Comparison of ENCODE assay signal across 9 mouse cellular contexts in the genomic region with DNA sequence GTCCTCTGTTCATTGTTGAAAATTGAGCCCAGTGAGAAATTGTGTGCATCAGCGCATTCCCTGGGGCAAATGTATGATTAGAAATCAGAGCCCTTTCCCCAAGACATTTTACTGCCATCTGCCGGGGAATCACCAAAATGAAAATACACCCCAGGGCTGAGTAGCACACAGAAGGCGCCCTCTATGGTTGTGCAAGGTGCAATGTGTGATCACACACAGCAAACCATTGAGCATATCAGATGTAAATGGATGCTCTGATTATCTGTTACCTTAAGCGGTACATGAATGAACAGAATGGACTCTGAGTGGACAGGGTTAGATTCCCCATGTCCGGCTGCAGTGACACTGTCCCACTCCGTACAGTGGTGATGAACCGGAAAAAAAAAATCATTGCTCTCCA.
DNase-seq lines count a peak whose midpoint lies in the region; ATAC-seq lines count a peak whose summit lies in the region.
"Had no signal": no experiment of that assay in that cellular context is flagged by ENCODE, and none has a peak within 500 bp of the region (broad histone marks: within the 10 kb centered on the region; RNA-seq: fewer than 3 reads in every experiment).

No protein-coding gene starts in this region.

- no peaks in the 10 kb centered on the region for H3K36me3 ChIP-seq in hindbrain, embryonic 11.5 days (ENCODE audit: control insufficient read depth, insufficient read depth, low read length)
- no peaks in the 10 kb centered on the region for H3K36me3 ChIP-seq in hindbrain, embryonic 10.5 days
- no peaks in the 10 kb centered on the region for H3K36me3 ChIP-seq in forebrain, embryonic 12.5 days (replicated peaks)

- no peaks in the 10 kb centered on the region for H3K4me1 ChIP-seq in hindbrain, embryonic 11.5 days (replicated peaks; ENCODE audit: control insufficient read depth, insufficient read depth, low read length)
- no peaks in the 10 kb centered on the region for H3K4me1 ChIP-seq in hindbrain, embryonic 10.5 days (replicated peaks)
- no peaks in the 10 kb centered on the region; the same call in 1 of the 2 replicates for H3K4me1 ChIP-seq in forebrain, embryonic 12.5 days

- H3K27ac ChIP-seq in hindbrain, embryonic 11.5 days (ENCODE audit: low read depth, low read length) = no peak overlapping the region
- no peak overlapping the region for H3K27ac ChIP-seq in hindbrain, embryonic 10.5 days
- no peak overlapping the region for H3K27ac ChIP-seq in forebrain, embryonic 12.5 days
- H3K27ac ChIP-seq: macrophage had no signal

- peak; percentile 23; the same call in 1 of the 2 replicates for ATAC-seq in hindbrain, embryonic 11.5 days (ENCODE audit: low FRiP score)
- ATAC-seq in forebrain, embryonic 12.5 days (ENCODE audit: low FRiP score) = peak; percentile 20; the same call in 1 of the 2 replicates

- H3K9ac ChIP-seq in hindbrain, embryonic 11.5 days (ENCODE audit: low read depth, low read length) = no peak overlapping the region
- H3K9ac ChIP-seq in forebrain, embryonic 12.5 days = no peak overlapping the region

- H3K9me3 ChIP-seq in hindbrain, embryonic 11.5 days (ENCODE audit: control insufficient read depth, low read length) = no peaks in the 10 kb centered on the region
- H3K9me3 ChIP-seq in hindbrain, embryonic 10.5 days = no peaks in the 10 kb centered on the region
- no peaks in the 10 kb centered on the region for H3K9me3 ChIP-seq in forebrain, embryonic 12.5 days

- no peaks in the 10 kb centered on the region for H3K27me3 ChIP-seq in hindbrain, embryonic 11.5 days (ENCODE audit: control insufficient read depth, insufficient read depth, low read length)
- H3K27me3 ChIP-seq in hindbrain, embryonic 10.5 days (ENCODE audit: insufficient read depth, poor library complexity, severe bottlenecking) = no peaks in the 10 kb centered on the region
- no peaks in the 10 kb centered on the region for H3K27me3 ChIP-seq in forebrain, embryonic 12.5 days

- WGBS in hindbrain, embryonic 11.5 days = 84% methylated on average over 7 of the region's 7 CpGs
- WGBS in hindbrain, embryonic 10.5 days = 85% methylated on average over 7 of the region's 7 CpGs
- 79% methylated on average over 7 of the region's 7 CpGs for WGBS in forebrain, embryonic 12.5 days

- no peak for DNase-seq in hindbrain, embryonic 11.5 days (ENCODE audit: low spot score)
- no peak for DNase-seq in hindbrain, embryonic 10.5 days (ENCODE audit: low spot score)
- peak; percentile 15 for DNase-seq in ZHBTc4 (ENCODE audit: low read depth, low spot score)
- DNase-seq in layer of hippocampus, adult 18-20 months (ENCODE audit: low spot score in 2 of 2) = peak; percentile 24 to 50
- peak; percentile 2 for DNase-seq in ovary, postnatal 14 days (ENCODE audit: low spot score)
- DNase-seq in cerebellum, postnatal 4 days (ENCODE audit: low spot score in 2 of 2) = no peak
- DNase-seq in spleen, postnatal 4 days (ENCODE audit: low spot score in 2 of 2) = no peak

- H3K4me2 ChIP-seq in hindbrain, embryonic 11.5 days (replicated peaks; ENCODE audit: low read depth, low read length) = no peak overlapping the region
- H3K4me2 ChIP-seq in forebrain, embryonic 12.5 days = no peak overlapping the region

- H3K4me3 ChIP-seq in hindbrain, embryonic 11.5 days (ENCODE audit: low read depth, low read length) = no peak overlapping the region
- H3K4me3 ChIP-seq in hindbrain, embryonic 10.5 days = no peak overlapping the region
- no peak overlapping the region for H3K4me3 ChIP-seq in forebrain, embryonic 12.5 days (replicated peaks)

Comparison
In these comparisons a context has a peak if more than half of its experiments do, and no peak if none do; other contexts are left out.
1. DNase-seq: peak in ZHBTc4 (single experiment), layer of hippocampus, adult 18-20 months (2 of 2) and ovary, postnatal 14 days (single experiment); none in hindbrain, embryonic 11.5 days (single experiment), hindbrain, embryonic 10.5 days (single experiment), cerebellum, postnatal 4 days (0 of 2) and spleen, postnatal 4 days (0 of 2).